Mouse (Mus musculus) lung, postnatal 0 days (tissue): Measurements from ENCODE around the gene Rab3gap2. TPM values are rescaled to one million over a fixed set of nuclear protein-coding genes. Genes with fewer than 3 reads are reported as not detected.

Source experiments
- ATAC-seq: fragments of 200-750 bp; cut with Nextera tagmentation; 2 replicates; pipeline ENCODE4 v1.8.0; 2017; ENCODE audit warnings: moderate library complexity
- DNase-seq: peaks from one replicate; pipeline ENCODE4 v3.0.0-alpha.2; 2016; ENCODE audit warnings: low spot score
- H3K27ac ChIP-seq: fragments of 300-500 bp; sonication (generic); 2 replicates; pipeline ENCODE4 v1.5.1; 2014; ENCODE audit warnings: antibody characterized with exemption, mild to moderate bottlenecking, low read length, mixed read lengths
- H3K27me3 ChIP-seq: fragments of 300-500 bp; sonication (generic); replicated peaks from 2 replicates; pipeline ENCODE4 v1.6.1; 2014; ENCODE audit warnings: low read length, mixed read lengths; ENCODE audit not compliant: insufficient read depth
- H3K36me3 ChIP-seq: fragments of 300-500 bp; sonication (generic); 2 replicates; pipeline ENCODE4 v1.6.1; 2014; ENCODE audit warnings: low read length, mixed read lengths; ENCODE audit not compliant: insufficient read depth
- H3K4me1 ChIP-seq: fragments of 300-500 bp; sonication (generic); 2 replicates; pipeline ENCODE4 v1.6.1; 2014; ENCODE audit warnings: antibody characterized with exemption, low read depth, low read length, mixed read lengths; ENCODE audit not compliant: insufficient read depth
- H3K4me2 ChIP-seq: fragments of 300-500 bp; sonication (generic); replicated peaks from 2 replicates; pipeline ENCODE4 v1.6.1; 2014; ENCODE audit warnings: low read depth, mild to moderate bottlenecking, low read length, moderate library complexity, mixed read lengths
- H3K4me3 ChIP-seq: fragments of 300-500 bp; sonication (generic); 2 replicates; pipeline ENCODE4 v1.5.1; 2014; ENCODE audit warnings: low read depth, low read length
- H3K9ac ChIP-seq: fragments of 300-500 bp; sonication (generic); replicated peaks from 2 replicates; pipeline ENCODE4 v1.6.1; 2014; ENCODE audit warnings: low read depth, mild to moderate bottlenecking
- H3K9me3 ChIP-seq: fragments of 300-500 bp; sonication (generic); 2 replicates; pipeline ENCODE4 v1.6.1; 2016; ENCODE audit warnings: low read length, mixed read lengths
- CTCF ChIP-seq: IDR thresholded peaks from 2 replicates; pipeline ENCODE4 v1.5.1; 2016; ENCODE audit warnings: antibody characterized with exemption, mild to moderate bottlenecking
- EP300 ChIP-seq: IDR thresholded peaks from 2 replicates; pipeline ENCODE4 v1.6.1; 2016; ENCODE audit warnings: antibody characterized with exemption, mild to moderate bottlenecking, control low read depth
- WGBS: fragments of 180-500 bp; shearing (Covaris S2); extraction: QIAGEN DNeasy Blood & Tissue Kit; methylation state at CpG from one replicate; pipeline ENCODE4 v1.1.7; 2014; 5-methylcytosine and 5-hydroxymethylcytosine counted together
- polyA plus RNA-seq: library from polyadenylated mRNA; unstranded; fragments of >200 nt; fragmentation: Nextera tagmentation; extraction: Ambion mirVana; gene quantifications from 2 replicates; pipeline ENCODE4 v1.2.1, GENCODE M21; 2015

Gene Rab3gap2
- 14.5 and 15.1 TPM in 2 replicates for polyA plus RNA-seq

DNA sequence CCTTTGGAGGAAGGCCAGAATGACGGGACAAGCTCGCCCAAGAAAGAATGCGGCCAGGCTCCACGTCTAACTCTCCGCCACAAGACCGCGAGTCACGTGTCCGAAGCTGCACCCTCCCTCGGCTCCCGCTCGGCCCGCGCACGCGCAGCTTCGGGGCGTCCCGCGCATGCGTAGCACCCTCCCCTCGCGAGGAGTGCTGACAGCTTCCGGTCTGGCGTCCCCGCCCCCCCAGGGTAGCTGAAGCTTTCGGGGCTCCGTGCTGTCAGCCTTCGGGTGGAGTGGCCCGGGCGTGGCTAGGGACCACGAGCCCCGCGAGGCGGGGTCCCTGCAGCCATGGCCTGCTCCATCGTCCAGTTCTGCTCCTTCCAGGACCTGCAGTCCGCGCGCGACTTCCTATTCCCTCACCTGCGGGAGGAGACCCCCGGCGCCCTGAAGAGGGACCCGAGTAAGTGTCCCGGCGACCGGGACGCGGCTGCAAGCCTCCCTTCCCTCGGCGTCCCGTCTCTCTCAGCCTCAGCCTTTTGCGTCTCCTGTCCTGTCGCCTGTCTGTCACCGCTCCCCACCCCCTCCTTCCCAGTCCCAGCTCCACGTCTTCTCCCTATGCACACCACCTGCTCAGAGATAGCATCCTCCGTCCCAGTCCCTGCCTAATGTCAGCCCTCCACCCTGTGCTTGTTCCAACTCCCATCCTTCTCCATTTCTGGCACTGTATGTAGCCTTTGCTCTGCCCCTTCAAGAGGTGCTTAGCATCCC is at the start of gene Rab3gap2:
TSS of gene Rab3gap2 (plus strand) at position 209 of the 753 bp plus-strand sequence.
- H3K27ac ChIP-seq = peak within 1 kb of the TSS; percentile 93
- peak within 1 kb of the TSS; percentile 84 for H3K4me3 ChIP-seq
- H3K36me3 ChIP-seq = no peaks in the 10 kb centered on the region
- WGBS = under 1% methylated on average over 44 of the region's 57 CpGs
- H3K9me3 ChIP-seq = no peaks in the 10 kb centered on the region
- H3K4me2 ChIP-seq = peak within 1 kb of the TSS; percentile 81
- TF ChIP-seq CTCF (no peak), EP300 (no peak)
- peaks cover 6% of the 10 kb centered on the region; the same call in 1 of the 2 replicates for H3K4me1 ChIP-seq
- ATAC-seq (peak; percentile 98), DNase-seq (peak; percentile 99)
- no peaks in the 10 kb centered on the region for H3K27me3 ChIP-seq
- peak within 1 kb of the TSS; percentile 86 for H3K9ac ChIP-seq

DNA sequence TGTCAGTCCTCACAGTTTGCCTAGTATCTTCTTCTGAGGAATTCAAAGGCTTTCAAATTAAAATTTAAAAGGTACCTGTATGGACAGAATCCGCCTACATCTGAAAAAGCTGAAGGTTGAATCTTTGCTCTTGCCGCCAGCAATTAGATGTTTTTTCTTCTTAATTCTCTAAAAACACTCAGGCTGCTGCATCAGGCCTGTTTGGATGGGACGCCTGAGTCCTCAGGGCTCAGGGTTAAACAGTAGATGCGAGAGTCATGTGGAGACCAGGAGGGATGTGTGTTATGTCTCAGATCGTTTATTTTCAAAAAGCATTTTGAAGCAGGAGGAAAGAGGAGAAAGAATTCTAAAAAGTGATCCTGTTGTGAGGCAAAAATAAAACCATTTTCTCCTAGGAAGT is 30.3 kb upstream of the Rab3gap2 start:
- Histone ChIP-seq H3K9me3 (no peaks in the 10 kb centered on the region), H3K4me3 (no peak overlapping the region), H3K27ac (no peak overlapping the region), H3K4me2 (no peak overlapping the region), H3K9ac (no peak overlapping the region), H3K27me3 (no peaks in the 10 kb centered on the region), H3K4me1 (no peaks in the 10 kb centered on the region), H3K36me3 (no peaks in the 10 kb centered on the region)
- no peak for TF ChIP-seq CTCF
- no peak for TF ChIP-seq EP300
- no peak for DNase-seq
- 86% methylated on average over 5 of the region's 5 CpGs for WGBS
- no peak for ATAC-seq

DNA sequence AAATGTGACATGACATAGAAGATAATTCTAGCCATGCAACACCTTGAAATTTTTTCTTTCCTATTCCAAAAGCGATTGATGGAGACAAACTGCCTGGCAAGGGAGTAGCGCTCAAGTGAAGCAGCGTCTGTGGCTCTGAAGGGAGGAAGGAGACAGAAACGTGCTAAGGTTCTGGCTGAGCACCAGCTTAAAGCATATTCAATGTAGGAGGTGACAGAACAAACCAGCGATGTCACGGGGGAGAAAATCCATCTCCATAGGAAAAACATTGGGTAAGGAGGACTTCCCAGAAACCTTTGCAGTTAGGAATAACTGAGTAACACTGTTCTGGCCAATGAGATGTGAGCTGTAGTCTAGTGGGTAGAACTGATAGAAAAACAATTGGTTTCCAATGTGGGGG is 26.1 kb upstream of the Rab3gap2 start:
- Histone ChIP-seq H3K27ac (no peak overlapping the region), H3K4me1 (no peaks in the 10 kb centered on the region), H3K9me3 (no peaks in the 10 kb centered on the region), H3K27me3 (no peaks in the 10 kb centered on the region), H3K9ac (no peak overlapping the region), H3K4me2 (no peak overlapping the region), H3K4me3 (no peak overlapping the region), H3K36me3 (no peaks in the 10 kb centered on the region)
- DNase-seq = no peak
- 79% methylated on average over 6 of the region's 6 CpGs for WGBS
- TF ChIP-seq CTCF (no peak), EP300 (no peak)
- ATAC-seq = no peak

DNA sequence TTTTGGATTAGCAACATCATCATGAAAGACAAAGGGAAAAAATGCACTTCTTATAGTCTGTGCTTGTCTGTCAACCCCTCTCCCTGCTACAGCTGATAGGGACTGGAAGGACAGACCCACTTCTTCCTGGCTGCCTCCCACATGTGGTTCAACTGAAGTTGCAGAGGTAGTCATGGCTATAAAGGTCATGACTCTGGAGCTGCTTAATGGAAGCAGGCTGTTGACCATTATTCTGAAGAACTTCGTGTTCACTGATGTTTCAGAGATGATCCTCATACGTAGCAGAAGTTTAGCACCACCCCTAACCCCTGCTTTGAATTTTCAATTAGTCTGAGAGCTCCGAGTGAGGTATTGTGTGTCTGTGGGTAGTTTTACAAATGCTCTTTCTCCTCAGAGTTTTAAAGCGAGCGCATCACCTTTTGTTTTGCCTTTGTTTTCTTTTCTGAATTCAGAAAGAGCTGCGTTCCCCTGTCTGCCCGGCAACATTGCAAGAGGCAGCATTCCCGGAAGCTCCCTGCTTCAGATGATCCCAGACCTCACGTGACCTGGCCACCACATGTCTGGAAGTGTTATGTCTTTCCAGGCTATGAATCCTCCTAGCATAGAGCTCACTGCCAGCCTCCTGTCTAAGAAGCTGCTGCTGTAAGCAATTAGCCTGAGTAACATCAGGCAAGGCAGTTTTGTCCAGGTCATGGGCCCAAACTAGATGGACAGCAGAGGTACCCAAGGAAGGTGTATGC is 20.2 kb upstream of the Rab3gap2 start:
- H3K4me3 ChIP-seq = no peak overlapping the region
- TF ChIP-seq EP300 = no peak
- no peak for TF ChIP-seq CTCF
- no peaks in the 10 kb centered on the region for H3K36me3 ChIP-seq
- no peak overlapping the region for H3K4me2 ChIP-seq
- DNase-seq = peak; percentile 51
- no peaks in the 10 kb centered on the region for H3K9me3 ChIP-seq
- no peaks in the 10 kb centered on the region for H3K27me3 ChIP-seq
- no peak overlapping the region for H3K27ac ChIP-seq
- H3K9ac ChIP-seq = no peak overlapping the region
- no peaks in the 10 kb centered on the region for H3K4me1 ChIP-seq
- ATAC-seq = peak; percentile 47; the same call in 1 of the 2 replicates
- 59% methylated on average over 9 of the region's 9 CpGs for WGBS

GRCm38 (mm10) chr1:185185556-185185955 is 18.4 kb upstream of the Rab3gap2 start:
- ATAC-seq = no peak

GRCm38 (mm10) chr1:185187135-185187785 is 16.7 kb upstream of the Rab3gap2 start:
- 55% methylated on average over 13 of the region's 13 CpGs for WGBS
- ATAC-seq (no peak; the same call in 1 of the 2 replicates), DNase-seq (peak; percentile 74)
- no peaks in the 10 kb centered on the region for H3K36me3 ChIP-seq
- no peaks in the 10 kb centered on the region for H3K9me3 ChIP-seq
- no peak overlapping the region for H3K9ac ChIP-seq
- TF ChIP-seq CTCF (peak; percentile 79), EP300 (no peak)
- no peak overlapping the region for H3K4me3 ChIP-seq
- H3K4me1 ChIP-seq = no peaks in the 10 kb centered on the region
- no peak overlapping the region for H3K27ac ChIP-seq
- no peaks in the 10 kb centered on the region for H3K27me3 ChIP-seq
- H3K4me2 ChIP-seq = no peak overlapping the region

More at GRCm38 (mm10) chr1:185185556-185185955, 18.4 kb upstream of the Rab3gap2 start:
- H3K4me3 ChIP-seq = no peak overlapping the region
- H3K36me3 ChIP-seq = no peaks in the 10 kb centered on the region
- no peak overlapping the region for H3K27ac ChIP-seq
- no peaks in the 10 kb centered on the region for H3K27me3 ChIP-seq
- no peak overlapping the region for H3K9ac ChIP-seq
- no peaks in the 10 kb centered on the region for H3K9me3 ChIP-seq
- no peaks in the 10 kb centered on the region for H3K4me1 ChIP-seq
- no peak for DNase-seq
- TF ChIP-seq CTCF (no peak), EP300 (no peak)
- 54% methylated on average over 9 of the region's 9 CpGs for WGBS
- H3K4me2 ChIP-seq = no peak overlapping the region
